Mouse (Mus musculus) thymus, adult 2 months (tissue): Measurements from ENCODE around the gene Cyb5r1. TPM values are rescaled to one million over a fixed set of nuclear protein-coding genes. Genes with fewer than 3 reads are reported as not detected.

Source experiments
- DNase-seq: peaks from one replicate; pipeline ENCODE4 v3.0.0; 2021
- H3K27ac ChIP-seq: fragments of 200-500 bp; 2 replicates; pipeline ENCODE4 v1.5.1; 2012; ENCODE audit warnings: low read length, control low read depth; ENCODE audit not compliant: control insufficient read depth, insufficient read depth
- H3K27me3 ChIP-seq: fragments of 200-500 bp; 2 replicates; pipeline ENCODE4 v1.6.1; 2012; ENCODE audit warnings: mild to moderate bottlenecking, low read length, moderate library complexity, mixed read lengths; ENCODE audit not compliant: control insufficient read depth, insufficient read depth
- H3K36me3 ChIP-seq: fragments of 200-500 bp; 2 replicates; pipeline ENCODE4 v1.6.1; 2012; ENCODE audit warnings: mild to moderate bottlenecking, low read length, moderate library complexity; ENCODE audit not compliant: control insufficient read depth, insufficient read depth
- H3K4me1 ChIP-seq: fragments of 200-500 bp; replicated peaks from 2 replicates; pipeline ENCODE4 v1.6.1; 2012; ENCODE audit warnings: low read length; ENCODE audit not compliant: control insufficient read depth, insufficient read depth
- H3K4me3 ChIP-seq: fragments of 200-500 bp; 2 replicates; pipeline ENCODE4 v1.5.1; 2012; ENCODE audit warnings: mild to moderate bottlenecking, low read length, control low read depth, moderate library complexity; ENCODE audit not compliant: control insufficient read depth, insufficient read depth
- CTCF ChIP-seq: fragments of 200-500 bp; IDR thresholded peaks from 2 replicates; pipeline ENCODE4 v1.5.1; 2012; ENCODE audit warnings: mild to moderate bottlenecking, control low read depth, low read length, moderate library complexity, borderline replicate concordance; ENCODE audit not compliant: control insufficient read depth, poor library complexity, insufficient read depth; ENCODE audit errors: extremely low read depth
- POLR2A ChIP-seq: fragments of 200-500 bp; IDR thresholded peaks from 2 replicates; pipeline ENCODE4 v1.6.1; 2012; ENCODE audit warnings: mild to moderate bottlenecking, low read length, control low read depth, moderate library complexity; ENCODE audit not compliant: control insufficient read depth, poor library complexity, insufficient read depth; ENCODE audit errors: extremely low read depth
- WGBS: fragments of 180-500 bp; shearing (Covaris S2); methylation state at CpG from one replicate; pipeline ENCODE4 v1.1.7; 2018; 5-methylcytosine and 5-hydroxymethylcytosine counted together
- polyA plus RNA-seq: library from polyadenylated mRNA; depleted of rRNA; stranded (reverse); fragments of >200 nt; gene quantifications from 2 replicates; pipeline ENCODE4 v1.2.3, GENCODE M21; 2012; rRNA removed

The Cyb5r1 gene
- polyA plus RNA-seq, 1 experiment, result 47.2 TPM

GRCm38 (mm10) chr1:134456060-134456459, 50.7 kb downstream of the Cyb5r1 start:
- no peak for TF ChIP-seq POLR2A
- TF ChIP-seq CTCF, result no peak
- peaks cover 7% of the 10 kb centered on the region; the same call in 1 of the 2 replicates for H3K36me3 ChIP-seq
- H3K4me3 ChIP-seq, result no peak overlapping the region
- WGBS, result 30% methylated on average over 5 of the region's 5 CpGs
- H3K27ac ChIP-seq, result no peak overlapping the region
- H3K27me3 ChIP-seq, result no peaks in the 10 kb centered on the region
- no peak for DNase-seq
- peaks cover 4% of the 10 kb centered on the region; the same call in 1 of the 2 replicates for H3K4me1 ChIP-seq

GRCm38 (mm10) chr1:134458139-134458727, 52.9 kb downstream of the Cyb5r1 start:
- H3K4me1 ChIP-seq, result peaks cover 4% of the 10 kb centered on the region; the same call in 1 of the 2 replicates
- no peaks in the 10 kb centered on the region for H3K27me3 ChIP-seq
- H3K4me3 ChIP-seq, result no peak overlapping the region
- TF ChIP-seq POLR2A (no peak), CTCF (no peak)
- DNase-seq, result no peak
- H3K36me3 ChIP-seq, result peaks cover 9% of the 10 kb centered on the region; the same call in 1 of the 2 replicates
- H3K27ac ChIP-seq, result no peak overlapping the region
- 87% methylated on average over 7 of the region's 7 CpGs for WGBS

- H3K36me3 ChIP-seq, result peaks cover 18% of the 10 kb centered on the region
- 98% methylated on average over 1 of the region's 1 CpGs for WGBS
These were observed 55.2 kb downstream of the Cyb5r1 start for GRCm38 (mm10) chr1:134460294-134461284.

More at GRCm38 (mm10) chr1:134460294-134461284, 55.2 kb downstream of the Cyb5r1 start:
- no peak for TF ChIP-seq CTCF
- no peak for TF ChIP-seq POLR2A
- DNase-seq, result no peak
- Histone ChIP-seq H3K27ac (no peak overlapping the region), H3K4me1 (no peaks in the 10 kb centered on the region), H3K4me3 (no peak overlapping the region), H3K27me3 (no peaks in the 10 kb centered on the region)

Other genes starting within 250 kb of the Cyb5r1 start
- gene Chil1, start 223.4 kb upstream of the Cyb5r1 start, polyA plus RNA-seq, result 9.0 and 9.5 TPM in 2 replicates
- gene Mybph, start 212.1 kb upstream of the Cyb5r1 start, polyA plus RNA-seq, result 0.33 and 0.35 TPM in 2 replicates
- 6.2 and 6.3 TPM in 2 replicates for gene Adora1, start 170.1 kb upstream of the Cyb5r1 start, polyA plus RNA-seq
- gene Myog, start 115.6 kb upstream of the Cyb5r1 start, polyA plus RNA-seq, result 0.34 and 0.43 TPM in 2 replicates
- gene Ppfia4, start 72.6 kb upstream of the Cyb5r1 start, polyA plus RNA-seq, result 13.6 and 17.2 TPM in 2 replicates
- gene Tmem183a, start 43.6 kb upstream of the Cyb5r1 start, polyA plus RNA-seq, result 85.4 and 98.5 TPM in 2 replicates
- gene 4933406M09Rik, start 19.6 kb upstream of the Cyb5r1 start, polyA plus RNA-seq, result not detected in 2 replicates
- gene Adipor1, start 9.8 kb downstream of the Cyb5r1 start, polyA plus RNA-seq, result 92.2 and 94.0 TPM in 2 replicates
- 7.7 and 7.9 TPM in 2 replicates for gene Klhl12, start 50.0 kb downstream of the Cyb5r1 start, polyA plus RNA-seq
- 24.8 and 25.0 TPM in 2 replicates for gene Rabif, start 89.1 kb downstream of the Cyb5r1 start, polyA plus RNA-seq
- gene Mgat4e, start 144.1 kb downstream of the Cyb5r1 start, polyA plus RNA-seq, result not detected in 2 replicates
- 26.7 and 36.4 TPM in 2 replicates for gene Kdm5b, start 154.6 kb downstream of the Cyb5r1 start, polyA plus RNA-seq
- gene Syt2, start 241.1 kb downstream of the Cyb5r1 start, polyA plus RNA-seq, result 0.05 and 0.70 TPM in 2 replicates